Mouse (Mus musculus): ENCODE measurements around the gene Itpa. TPM values are rescaled to one million over a fixed set of nuclear protein-coding genes. Genes with fewer than 3 reads are reported as not detected.

The Itpa gene
- polyA plus RNA-seq (2016; fragmentation: Nextera tagmentation; extraction: Ambion mirVana): 144 and 150 TPM in 2 replicates

DNA sequence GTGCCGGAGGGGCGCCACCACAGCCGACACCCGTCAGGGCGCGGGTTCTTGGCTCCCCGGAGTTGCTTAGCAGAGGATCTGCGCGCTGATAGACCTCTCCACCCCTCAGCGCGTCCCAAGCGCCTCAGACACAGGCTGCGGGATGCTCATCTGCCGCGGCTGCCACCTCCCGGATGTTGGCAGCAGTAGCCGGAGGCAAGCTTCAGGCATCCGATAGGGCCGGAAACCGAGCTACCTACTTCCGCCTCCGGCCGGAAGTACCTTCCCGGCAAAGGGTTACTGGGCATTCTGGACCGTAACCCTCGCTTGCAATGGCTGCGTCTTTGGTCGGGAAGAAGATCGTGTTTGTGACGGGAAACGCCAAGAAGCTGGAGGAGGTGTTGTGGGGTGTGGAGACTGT is at the start of gene Itpa:
Gene Itpa, plus strand, starts transcription at position 52 of the 400 bp plus-strand sequence.
- peak; percentile 91 for DNase-seq (ENCODE audit: low spot score)
- H3K4me3 ChIP-seq: peak within 1 kb of the TSS; percentile 80
- peaks cover 22% of the 10 kb centered on the region for H3K36me3 ChIP-seq (replicated peaks)
- H3K4me1 ChIP-seq: peaks cover 42% of the 10 kb centered on the region
- WGBS: under 1% methylated on average over 31 of the region's 31 CpGs
- no peaks in the 10 kb centered on the region for H3K9me3 ChIP-seq
- peak within 1 kb of the TSS; percentile 90 for H3K27ac ChIP-seq (replicated peaks)
- no peaks in the 10 kb centered on the region for H3K27me3 ChIP-seq (replicated peaks; ENCODE audit: low read depth, poor library complexity, severe bottlenecking)

DNA sequence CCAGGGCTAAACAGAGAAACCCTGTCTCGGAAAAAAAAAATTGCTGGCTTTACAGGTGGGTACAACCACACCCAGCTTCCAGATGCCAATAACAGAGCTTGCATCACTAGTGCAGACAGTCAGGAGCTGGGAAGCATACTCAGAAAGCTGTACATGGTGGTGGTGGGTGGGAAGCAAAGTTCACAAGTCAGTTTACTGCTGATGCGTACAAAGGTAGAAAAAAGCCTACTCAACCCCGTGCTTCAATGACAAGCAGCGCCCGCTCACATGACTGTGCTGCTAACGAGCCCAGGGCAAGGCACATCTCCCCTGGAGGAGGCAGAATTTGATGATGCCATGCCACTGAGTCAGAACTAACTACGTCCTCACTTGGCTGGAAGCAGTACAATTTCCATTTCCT is 48.4 kb upstream of the Itpa start:
- Histone ChIP-seq H3K36me3 (replicated peaks) (peaks cover 92% of the 10 kb centered on the region), H3K9me3 (no peaks in the 10 kb centered on the region), H3K27ac (replicated peaks) (no peak overlapping the region), H3K4me3 (no peak overlapping the region), H3K4me1 (no peaks in the 10 kb centered on the region), H3K27me3 (replicated peaks; ENCODE audit: low read depth, poor library complexity, severe bottlenecking) (no peaks in the 10 kb centered on the region)
- DNase-seq (ENCODE audit: low spot score): no peak
- WGBS: 93% methylated on average over 7 of the region's 7 CpGs

DNA sequence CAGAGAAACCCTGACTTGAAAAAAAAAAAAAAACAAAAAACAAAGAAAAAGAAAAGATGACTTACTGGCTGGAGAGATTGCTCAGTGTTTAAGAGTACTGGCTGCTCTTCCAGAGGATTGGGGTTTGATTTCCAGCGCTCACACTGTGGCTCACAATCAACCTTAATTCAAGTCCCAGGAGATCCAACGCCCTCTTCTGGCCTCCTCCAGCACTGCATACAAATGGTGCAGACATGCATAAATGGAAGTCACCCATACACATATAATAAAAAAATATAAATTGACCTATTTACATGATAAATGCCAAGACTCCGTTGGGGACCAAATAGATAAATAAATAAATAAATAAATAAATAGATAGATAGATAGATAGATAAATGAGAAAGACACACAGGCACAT is 39.0 kb upstream of the Itpa start:
- peaks cover 48% of the 10 kb centered on the region for H3K36me3 ChIP-seq (replicated peaks)
- no peaks in the 10 kb centered on the region for H3K9me3 ChIP-seq
- 62% methylated on average over 3 of the region's 3 CpGs for WGBS
- peak overlapping the region; percentile 100 for H3K4me3 ChIP-seq
- no peak overlapping the region for H3K27ac ChIP-seq (replicated peaks)
- no peak for DNase-seq (ENCODE audit: low spot score)
- H3K27me3 ChIP-seq (replicated peaks; ENCODE audit: low read depth, poor library complexity, severe bottlenecking): peaks cover 5% of the 10 kb centered on the region
- peaks cover 23% of the 10 kb centered on the region for H3K4me1 ChIP-seq

DNA sequence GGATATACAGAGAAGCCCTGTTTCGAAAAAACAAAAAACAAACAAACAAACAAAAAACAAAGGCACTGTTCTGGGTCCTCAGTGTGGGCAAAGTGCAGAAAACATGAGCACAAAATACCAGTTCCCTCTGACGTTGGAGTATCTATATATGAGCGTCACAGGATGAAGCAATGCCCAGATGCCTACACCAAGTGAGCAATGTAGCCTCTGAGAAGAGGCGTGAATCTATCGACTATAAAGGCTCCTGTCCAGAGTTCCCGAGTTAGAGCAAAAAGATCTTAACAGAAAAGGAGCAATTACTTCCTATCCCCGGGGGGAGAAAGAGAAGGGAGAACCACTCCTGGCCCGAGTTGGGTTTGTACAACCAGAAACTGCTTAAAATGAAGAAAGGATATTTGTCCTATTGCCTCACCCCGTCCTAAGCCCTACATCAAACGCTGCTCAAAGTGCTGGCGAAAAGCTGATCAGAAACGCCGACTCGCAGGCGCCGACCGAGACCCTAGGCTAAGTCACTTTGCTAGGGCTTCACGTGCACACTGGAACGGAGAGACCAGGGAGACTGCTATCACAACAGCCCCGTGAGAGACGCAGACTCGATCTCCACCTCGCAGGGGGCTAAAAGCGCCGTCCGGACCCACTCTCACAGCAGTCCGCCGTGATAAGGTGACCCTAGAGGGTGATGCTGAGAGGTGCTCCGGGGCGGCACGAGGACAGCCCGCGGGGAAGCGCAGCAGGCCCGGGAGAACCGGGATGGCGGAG is 38.2 kb upstream of the Itpa start:
- Histone ChIP-seq H3K27ac (replicated peaks) (peak overlapping the region; percentile 92), H3K36me3 (replicated peaks) (peaks cover 40% of the 10 kb centered on the region), H3K9me3 (no peaks in the 10 kb centered on the region), H3K4me1 (peaks cover 32% of the 10 kb centered on the region), H3K4me3 (peak overlapping the region; percentile 100), H3K27me3 (replicated peaks; ENCODE audit: low read depth, poor library complexity, severe bottlenecking) (peaks cover 13% of the 10 kb centered on the region)
- WGBS: 2% methylated on average over 37 of the region's 37 CpGs
- no peak for DNase-seq (ENCODE audit: low spot score)

DNA sequence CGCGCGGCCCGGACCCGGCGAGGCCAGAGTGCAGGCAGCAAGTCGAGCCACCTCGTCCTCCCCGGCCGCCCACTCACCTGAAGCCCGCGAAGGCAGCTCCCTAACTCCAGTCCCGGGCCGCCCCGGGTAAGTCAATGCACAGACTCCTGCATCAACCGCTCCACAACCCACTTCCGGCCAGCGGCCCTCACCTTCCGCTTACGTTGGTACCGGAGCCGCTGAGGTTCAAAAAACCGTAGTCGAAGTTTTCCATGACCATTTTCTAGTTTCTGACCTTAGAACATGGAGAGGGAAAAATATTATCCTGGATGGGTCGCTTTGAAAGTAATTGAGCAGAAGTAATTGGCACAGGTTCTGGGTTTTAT is 37.6 kb upstream of the Itpa start, which contains the start of the genes Fastkd5 and Ubox5:
Gene Fastkd5, minus strand, starts transcription at position 189 of the 365 bp plus-strand sequence.
Gene Ubox5, minus strand, starts transcription at position 200 of the 365 bp plus-strand sequence.
- H3K36me3 ChIP-seq (replicated peaks): peaks cover 34% of the 10 kb centered on the region
- H3K27me3 ChIP-seq (replicated peaks; ENCODE audit: low read depth, poor library complexity, severe bottlenecking): peaks cover 19% of the 10 kb centered on the region
- DNase-seq (ENCODE audit: low spot score): peak; percentile 89
- H3K4me3 ChIP-seq: peak within 1 kb of the TSS; percentile 100
- H3K27ac ChIP-seq (replicated peaks): peak within 1 kb of the TSS; percentile 92
- H3K4me1 ChIP-seq: peaks cover 37% of the 10 kb centered on the region
- WGBS: under 1% methylated on average over 25 of the region's 25 CpGs
- no peaks in the 10 kb centered on the region for H3K9me3 ChIP-seq

DNA sequence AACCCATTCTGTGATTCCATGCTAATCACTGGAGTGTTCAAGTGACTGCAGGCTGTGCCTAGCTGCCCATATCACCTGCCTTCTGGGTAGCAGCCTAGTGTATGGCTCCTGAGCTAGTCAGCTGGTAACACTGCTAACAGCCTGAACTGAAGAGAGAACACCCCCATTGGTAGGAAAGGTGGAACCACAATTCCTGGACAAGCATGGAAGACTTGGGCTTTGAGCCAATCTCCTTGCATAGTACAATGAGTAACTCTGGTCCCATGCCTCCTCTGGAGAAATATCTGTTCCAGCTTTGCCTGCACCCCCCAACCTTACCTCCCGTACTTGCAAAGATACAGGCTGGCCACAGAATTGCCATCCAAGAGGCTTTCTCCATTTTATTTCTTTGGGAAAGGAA is 35.0 kb upstream of the Itpa start:
- no peak overlapping the region for H3K4me3 ChIP-seq
- no peak overlapping the region for H3K27ac ChIP-seq (replicated peaks)
- peaks cover 8% of the 10 kb centered on the region for H3K36me3 ChIP-seq (replicated peaks)
- H3K4me1 ChIP-seq: peaks cover 53% of the 10 kb centered on the region
- H3K9me3 ChIP-seq: no peaks in the 10 kb centered on the region
- WGBS: 85% methylated on average over 1 of the region's 1 CpGs
- DNase-seq (ENCODE audit: low spot score): no peak
- H3K27me3 ChIP-seq (replicated peaks; ENCODE audit: low read depth, poor library complexity, severe bottlenecking): peaks cover 45% of the 10 kb centered on the region

DNA sequence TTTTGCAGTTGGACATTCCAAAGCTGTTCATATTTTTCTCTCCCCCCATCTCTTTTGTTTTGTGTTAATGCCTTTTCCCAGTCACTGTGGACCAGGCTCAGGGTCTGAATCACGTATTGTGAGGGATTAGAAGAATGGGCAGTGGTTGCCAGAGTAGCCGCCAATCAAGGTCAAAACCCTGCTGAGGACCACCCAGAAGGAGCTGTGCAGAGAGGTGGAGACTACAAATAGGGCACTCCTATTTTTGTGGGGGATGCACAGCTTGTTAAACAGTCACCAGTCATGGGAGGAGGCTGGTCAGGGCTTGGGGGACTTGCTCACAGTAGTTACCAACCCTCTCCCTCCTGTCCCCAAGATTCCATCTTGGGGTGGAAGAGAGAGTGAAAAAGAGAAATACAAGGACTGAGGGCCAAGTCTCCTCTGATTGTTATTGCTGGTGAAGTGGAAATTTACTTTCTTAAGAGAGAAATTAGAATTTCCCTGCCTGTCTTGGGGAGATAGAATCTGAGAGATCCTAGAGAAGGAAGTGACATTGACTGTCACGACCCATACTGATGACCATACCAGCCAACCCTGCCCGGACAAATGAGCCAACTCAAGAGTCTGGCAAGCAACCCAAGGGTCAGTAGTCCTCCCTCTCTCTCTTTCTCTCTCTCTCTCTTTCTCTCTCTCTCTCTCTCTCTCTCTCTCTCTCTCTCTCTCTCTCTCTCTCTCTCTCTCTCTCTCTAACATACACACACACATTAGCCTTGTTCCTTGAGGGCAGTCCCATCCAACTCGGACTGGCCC is 34.3 kb upstream of the Itpa start:
- no peaks in the 10 kb centered on the region for H3K9me3 ChIP-seq
- DNase-seq (ENCODE audit: low spot score): peak; percentile 38
- H3K36me3 ChIP-seq (replicated peaks): peaks cover 1% of the 10 kb centered on the region; the same call in 1 of the 2 replicates
- H3K27me3 ChIP-seq (replicated peaks; ENCODE audit: low read depth, poor library complexity, severe bottlenecking): peaks cover 51% of the 10 kb centered on the region
- no peak overlapping the region; the same call in 1 of the 2 replicates for H3K27ac ChIP-seq (replicated peaks)
- H3K4me1 ChIP-seq: peaks cover 59% of the 10 kb centered on the region
- WGBS: 53% methylated on average over 5 of the region's 5 CpGs
- H3K4me3 ChIP-seq: no peak overlapping the region

DNA sequence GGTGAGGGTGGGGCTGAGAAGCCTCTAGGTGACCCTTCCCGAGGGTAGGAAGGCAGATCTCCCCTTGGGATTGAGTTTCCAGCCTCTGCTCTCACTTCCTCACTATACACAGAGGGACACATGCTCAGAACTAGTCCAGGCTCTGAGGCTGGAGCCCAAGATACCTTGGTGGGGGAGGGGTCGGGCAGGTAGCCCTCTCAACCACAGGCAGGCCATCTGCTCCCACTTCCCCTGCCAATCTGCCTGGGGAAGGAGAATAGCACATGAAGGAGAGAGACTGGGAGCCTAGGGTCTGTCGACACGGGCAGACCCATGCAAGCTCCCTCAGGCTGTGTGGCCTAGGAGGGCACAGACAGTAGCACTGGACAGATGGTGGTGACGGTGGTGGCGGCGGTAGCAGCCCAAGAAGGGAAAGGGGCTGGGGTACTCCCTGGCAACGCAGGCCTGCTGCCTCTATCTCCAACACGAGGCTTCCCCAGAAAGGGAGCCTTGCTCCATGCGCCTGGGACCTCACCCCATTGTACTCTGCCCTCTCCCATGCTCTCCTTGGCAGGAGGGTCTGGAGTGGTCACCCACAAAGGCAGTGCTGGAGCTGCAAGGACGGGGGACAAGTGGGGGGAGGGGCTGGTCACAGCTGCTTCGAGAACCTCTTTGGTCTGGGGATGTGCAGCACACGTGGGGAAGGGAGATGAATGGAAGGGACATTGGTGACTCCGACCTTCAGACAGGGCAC is 33.2 kb upstream of the Itpa start:
- no peaks in the 10 kb centered on the region for H3K36me3 ChIP-seq (replicated peaks)
- H3K4me1 ChIP-seq: peaks cover 51% of the 10 kb centered on the region
- H3K27me3 ChIP-seq (replicated peaks; ENCODE audit: low read depth, poor library complexity, severe bottlenecking): peaks cover 62% of the 10 kb centered on the region
- peak overlapping the region; percentile 79 for H3K27ac ChIP-seq (replicated peaks)
- peak overlapping the region; percentile 61 for H3K4me3 ChIP-seq
- peak; percentile 54 for DNase-seq (ENCODE audit: low spot score)
- H3K9me3 ChIP-seq: no peaks in the 10 kb centered on the region
- WGBS: 12% methylated on average over 14 of the region's 14 CpGs

DNA sequence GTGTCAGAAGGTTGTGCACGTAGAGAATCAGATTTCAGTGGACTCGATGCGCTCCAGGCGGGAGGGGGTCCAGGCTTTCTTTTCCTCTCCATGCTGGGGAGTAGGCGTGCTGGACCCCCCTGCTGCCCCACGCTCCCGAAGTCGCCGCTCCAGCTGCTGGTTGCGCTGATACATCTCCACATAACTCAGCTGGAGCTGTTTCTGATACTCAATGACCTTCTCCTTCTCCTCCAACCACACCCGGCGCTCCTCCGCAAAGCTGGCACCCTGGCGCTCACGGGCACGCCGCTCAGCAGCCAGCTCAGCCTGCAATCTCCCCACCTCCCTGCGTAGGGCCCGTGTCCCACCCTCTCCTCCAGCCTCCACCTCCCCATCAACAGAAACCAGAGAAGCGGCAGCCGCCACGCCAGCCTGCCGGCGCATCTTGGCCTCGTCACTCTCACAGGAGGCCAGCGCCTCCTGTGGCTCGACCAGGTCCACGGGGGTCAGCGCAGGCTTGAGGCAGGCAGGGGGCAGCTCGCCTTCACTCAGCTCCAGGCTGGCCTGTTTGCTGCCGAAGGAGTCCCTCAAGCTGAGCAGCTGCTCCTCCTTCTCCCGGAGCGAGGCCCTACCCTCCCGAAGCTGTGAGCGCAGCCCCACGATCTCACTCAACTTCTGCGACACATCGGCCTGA is 32.5 kb upstream of the Itpa start:
- Histone ChIP-seq H3K27ac (replicated peaks) (peak overlapping the region; percentile 79), H3K9me3 (no peaks in the 10 kb centered on the region), H3K4me3 (peak overlapping the region; percentile 61), H3K4me1 (peaks cover 51% of the 10 kb centered on the region), H3K27me3 (replicated peaks; ENCODE audit: low read depth, poor library complexity, severe bottlenecking) (peaks cover 69% of the 10 kb centered on the region), H3K36me3 (replicated peaks) (no peaks in the 10 kb centered on the region)
- DNase-seq (ENCODE audit: low spot score): peak; percentile 77
- under 1% methylated on average over 38 of the region's 38 CpGs for WGBS

DNA sequence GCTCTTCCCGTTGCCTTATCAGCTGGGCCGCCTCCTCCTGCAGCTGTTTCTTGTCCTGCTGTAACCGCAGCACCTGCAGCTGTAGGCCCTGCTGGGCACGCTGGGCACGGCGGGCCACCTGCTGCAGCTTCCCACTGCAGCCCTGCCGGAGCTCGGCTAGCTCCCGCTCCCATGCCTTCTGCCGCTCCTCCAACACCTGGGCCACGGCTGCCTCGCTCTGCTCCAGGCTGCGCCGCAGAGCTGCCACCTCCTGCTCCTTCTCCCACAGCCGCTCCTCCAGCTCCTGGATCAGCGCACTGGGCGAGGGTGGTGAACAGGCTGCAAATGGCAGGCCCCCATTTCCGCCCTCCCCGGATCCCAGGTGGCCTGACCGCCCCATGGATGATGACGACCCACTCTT is 31.6 kb upstream of the Itpa start:
- DNase-seq (ENCODE audit: low spot score): peak; percentile 48
- Histone ChIP-seq H3K4me3 (peak overlapping the region; percentile 61), H3K4me1 (peaks cover 51% of the 10 kb centered on the region), H3K36me3 (replicated peaks) (no peaks in the 10 kb centered on the region), H3K9me3 (no peaks in the 10 kb centered on the region), H3K27me3 (replicated peaks; ENCODE audit: low read depth, poor library complexity, severe bottlenecking) (peaks cover 79% of the 10 kb centered on the region), H3K27ac (replicated peaks) (0 out of 2 replicates have a peak overlapping the region, but pooled peaks have one; percentile 36)
- WGBS: 10% methylated on average over 21 of the region's 21 CpGs

DNA sequence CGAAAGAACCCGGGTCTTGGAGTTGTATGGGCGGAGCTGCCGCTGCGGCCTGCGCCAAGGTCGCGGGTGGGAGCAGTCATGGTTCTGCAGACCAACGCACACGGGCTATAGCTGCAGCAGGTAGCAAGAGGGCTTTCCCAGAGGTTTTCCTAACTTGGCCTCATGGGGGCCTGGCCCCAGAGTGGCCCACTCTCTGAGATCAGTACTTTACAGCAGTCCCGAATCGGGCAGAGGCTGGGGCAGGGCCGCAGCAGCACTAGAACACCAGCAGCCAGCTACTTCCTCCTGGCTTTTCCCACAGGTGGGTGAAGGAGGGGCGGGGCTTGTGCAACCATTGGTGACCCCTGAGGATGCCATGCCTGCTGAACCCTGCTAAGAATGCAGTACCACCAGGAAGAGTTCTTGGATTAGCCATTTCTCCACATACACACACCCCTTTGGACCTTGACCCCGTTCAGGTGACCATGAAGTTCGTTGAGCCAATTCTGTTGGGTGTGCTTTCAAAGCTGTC is 29.3 kb upstream of the Itpa start:
- Histone ChIP-seq H3K4me1 (peaks cover 56% of the 10 kb centered on the region), H3K27me3 (replicated peaks; ENCODE audit: low read depth, poor library complexity, severe bottlenecking) (peaks cover 86% of the 10 kb centered on the region), H3K9me3 (no peaks in the 10 kb centered on the region), H3K4me3 (no peak overlapping the region), H3K27ac (replicated peaks) (no peak overlapping the region), H3K36me3 (replicated peaks) (no peaks in the 10 kb centered on the region)
- 22% methylated on average over 16 of the region's 16 CpGs for WGBS
- DNase-seq (ENCODE audit: low spot score): no peak

Measured in embryonic facial prominence, embryonic 10.5 days (tissue).